Mouse (Mus musculus): ENCODE results near the gene Pde6b.

Pde6b gene

GRCm38 (mm10) chr5:108462446-108462845 lies 74.3 kb downstream of the Pde6b start:
- no peak for DNase-seq (ENCODE audit: low spot score)

- DNase-seq (ENCODE audit: low spot score) = no peak
Measured at GRCm38 (mm10) chr5:108465131-108465891, 77.1 kb downstream of the Pde6b start.

DNA sequence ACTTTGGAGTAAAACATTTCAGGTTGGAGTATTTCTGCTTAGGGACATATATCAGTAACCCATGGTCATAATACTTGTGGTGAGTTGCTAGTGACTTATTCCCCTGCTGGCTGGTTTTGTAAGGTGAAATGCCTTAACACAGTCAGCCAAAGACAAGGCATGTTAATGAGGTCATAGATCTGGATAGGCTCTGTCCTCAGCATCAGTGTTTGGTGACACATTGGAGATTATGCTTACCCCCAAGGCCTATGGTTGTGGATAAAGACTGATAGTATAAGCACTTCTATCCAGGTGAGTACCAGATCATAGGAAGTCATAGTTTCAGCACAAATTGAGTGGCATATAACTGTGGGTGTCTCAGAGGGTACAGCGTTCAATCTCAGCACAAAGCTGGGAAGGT lies 78.5 kb downstream of the Pde6b start:
- no peak for DNase-seq (ENCODE audit: low spot score)

- no peak for DNase-seq (ENCODE audit: low spot score)
Measured at GRCm38 (mm10) chr5:108469617-108470016, 81.4 kb downstream of the Pde6b start.

- DNase-seq (ENCODE audit: low spot score) = no peak
Measured at GRCm38 (mm10) chr5:108473737-108474136, 85.5 kb downstream of the Pde6b start.

DNA sequence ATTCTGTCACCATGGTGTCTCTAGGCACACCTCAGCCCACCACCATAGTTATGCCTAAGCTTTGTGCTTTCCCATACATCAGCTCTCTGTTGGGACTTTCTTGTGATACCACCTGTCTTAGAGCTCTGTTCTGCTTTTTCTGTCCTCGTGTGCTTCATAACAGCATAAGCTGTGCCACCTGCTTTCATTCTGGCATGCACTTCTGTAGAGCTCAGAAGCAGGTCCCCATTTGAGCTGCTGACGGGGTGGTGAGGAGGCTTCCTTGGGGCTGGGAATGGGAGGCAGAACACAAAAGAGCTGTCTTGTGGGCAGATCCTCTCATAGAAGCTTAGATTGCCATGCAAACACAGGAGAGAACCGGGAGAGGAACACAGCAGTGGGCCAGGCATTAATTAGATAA lies 87.8 kb downstream of the Pde6b start:
- DNase-seq (ENCODE audit: low spot score) = no peak
